Mouse (Mus musculus): ENCODE data around the gene Efcab2. TPM values are rescaled to one million over a fixed set of nuclear protein-coding genes. Genes with fewer than 3 reads are reported as not detected.

The Efcab2 gene
- polyA plus RNA-seq, 1 experiment from 2014 or later: 12.6 TPM

- Histone ChIP-seq H3K9ac (peak overlapping the region; percentile 94), H3K4me3 (peak overlapping the region; percentile 79), H3K4me1 (replicated peaks) (peaks cover 42% of the 10 kb centered on the region), H3K9me3 (no peaks in the 10 kb centered on the region), H3K27me3 (no peaks in the 10 kb centered on the region), H3K36me3 (no peaks in the 10 kb centered on the region), H3K27ac (peak overlapping the region; percentile 94), H3K4me2 (peak overlapping the region; percentile 98)
- peak; percentile 22 for ATAC-seq (ENCODE audit: low FRiP score)
- under 1% methylated on average over 37 of the region's 38 CpGs for WGBS
Observed at GRCm38 (mm10) chr1:178529512-178530300, 123.8 kb downstream of the Efcab2 start.

- under 1% methylated on average over 55 of the region's 62 CpGs for WGBS
- Histone ChIP-seq H3K4me2 (peak overlapping the region; percentile 98), H3K9me3 (no peaks in the 10 kb centered on the region), H3K27ac (peak overlapping the region; percentile 94), H3K4me3 (peak overlapping the region; percentile 79), H3K4me1 (replicated peaks) (peaks cover 42% of the 10 kb centered on the region), H3K36me3 (no peaks in the 10 kb centered on the region), H3K9ac (peak overlapping the region; percentile 94), H3K27me3 (0 out of 2 replicates have a peak, but pooled peaks cover 3% of the 10 kb centered on the region)
- peak; percentile 33 for ATAC-seq (ENCODE audit: low FRiP score)
Observed at GRCm38 (mm10) chr1:178530301-178531078, 124.6 kb downstream of the Efcab2 start.

Small RNA genes within 50 kb of the gene (microRNA-seq; reads per million reads assigned to microRNA genes)
- gene Gm27458: not detected

Other genes starting within 250 kb of the Efcab2 start
- gene Desi2, start 218.7 kb upstream of the Efcab2 start, polyA plus RNA-seq (2015; fragmentation: Nextera tagmentation; extraction: Ambion mirVana): 19.3 and 19.4 TPM in 2 replicates
- gene Cox20, start 87.0 kb upstream of the Efcab2 start, polyA plus RNA-seq (2015; fragmentation: Nextera tagmentation; extraction: Ambion mirVana): 146 and 152 TPM in 2 replicates
- 258 and 293 TPM in 2 replicates for gene Hnrnpu, start 68.3 kb upstream of the Efcab2 start, polyA plus RNA-seq (2015; fragmentation: Nextera tagmentation; extraction: Ambion mirVana)
- 8.7 and 9.3 TPM in 2 replicates for gene Kif26b, start 123.0 kb downstream of the Efcab2 start, polyA plus RNA-seq (2015; fragmentation: Nextera tagmentation; extraction: Ambion mirVana)

Data from hindbrain, embryonic 13.5 days (tissue).